Mouse (Mus musculus) midbrain, embryonic 11.5 days (tissue): ENCODE data around the gene Itpr1. TPM values are rescaled to one million over a fixed set of nuclear protein-coding genes. Genes with fewer than 3 reads are reported as not detected.

Source experiments
- ATAC-seq: fragments of 200-750 bp; cut with Nextera tagmentation; 2 replicates; pipeline ENCODE4 v1.8.0; 2017; ENCODE audit warnings: moderate TSS enrichment, moderate library complexity; ENCODE audit not compliant: low FRiP score
- DNase-seq: peaks from one replicate; pipeline ENCODE4 v3.0.0; 2015; ENCODE audit warnings: low spot score; ENCODE audit errors: missing footprints
- H3K27ac ChIP-seq: fragments of 300-500 bp; sonication (generic); 2 replicates; pipeline ENCODE4 v1.5.1; 2014; ENCODE audit warnings: low read depth, low read length
- H3K27me3 ChIP-seq: fragments of 300-500 bp; sonication (generic); 2 replicates; pipeline ENCODE4 v1.6.1; 2014; ENCODE audit warnings: mild to moderate bottlenecking, low read length, moderate library complexity, mixed read lengths; ENCODE audit not compliant: control insufficient read depth, insufficient read depth
- H3K36me3 ChIP-seq: fragments of 300-500 bp; sonication (generic); 2 replicates; pipeline ENCODE4 v1.6.1; 2014; ENCODE audit warnings: mild to moderate bottlenecking, low read length, moderate library complexity, mixed read lengths; ENCODE audit not compliant: control insufficient read depth, insufficient read depth
- H3K4me1 ChIP-seq: fragments of 300-500 bp; sonication (generic); 2 replicates; pipeline ENCODE4 v1.6.1; 2014; ENCODE audit warnings: low read length; ENCODE audit not compliant: control insufficient read depth, insufficient read depth
- H3K4me2 ChIP-seq: fragments of 300-500 bp; sonication (generic); 2 replicates; pipeline ENCODE4 v1.6.1; 2014; ENCODE audit warnings: mild to moderate bottlenecking, moderate library complexity
- H3K4me3 ChIP-seq: fragments of 300-500 bp; sonication (generic); 2 replicates; pipeline ENCODE4 v1.5.1; 2014; ENCODE audit warnings: low read depth, low read length
- H3K9ac ChIP-seq: fragments of 300-500 bp; sonication (generic); 2 replicates; pipeline ENCODE4 v1.6.1; 2014; ENCODE audit warnings: low read length
- H3K9me3 ChIP-seq: fragments of 300-500 bp; sonication (generic); 2 replicates; pipeline ENCODE4 v1.6.1; 2016; ENCODE audit warnings: low read length; ENCODE audit not compliant: control insufficient read depth
- WGBS: fragments of 180-500 bp; shearing (Covaris S2); extraction: QIAGEN DNeasy Blood & Tissue Kit; methylation state at CpG from one replicate; pipeline ENCODE4 v1.1.7; 2014; 5-methylcytosine and 5-hydroxymethylcytosine counted together
- polyA plus RNA-seq: library from polyadenylated mRNA; unstranded; fragments of >200 nt; fragmentation: Nextera tagmentation; extraction: Ambion mirVana; gene quantifications from 2 replicates; pipeline ENCODE4 v1.2.1, GENCODE M21; 2014

Itpr1 gene
- polyA plus RNA-seq, result 5.2 and 5.4 TPM in 2 replicates

GRCm38 (mm10) chr6:108212881-108213295, at the start of gene Itpr1:
Gene Itpr1, plus strand, starts transcription at chr6:108213096.
- Histone ChIP-seq H3K9me3 (no peaks in the 10 kb centered on the region), H3K4me1 (peaks cover 11% of the 10 kb centered on the region; the same call in 1 of the 2 replicates), H3K27me3 (no peaks in the 10 kb centered on the region; the same call in 1 of the 2 replicates), H3K27ac (no peak within 1 kb of the TSS), H3K4me2 (peak within 1 kb of the TSS; percentile 64), H3K9ac (peak within 1 kb of the TSS; percentile 61), H3K4me3 (peak within 1 kb of the TSS; percentile 65), H3K36me3 (no peaks in the 10 kb centered on the region)
- WGBS, result under 1% methylated on average over 27 of the region's 27 CpGs
- ATAC-seq (peak; percentile 100), DNase-seq (peak; percentile 98)

GRCm38 (mm10) chr6:108164935-108165334, 48.0 kb upstream of the Itpr1 start:
- ATAC-seq, result no peak
- WGBS, result 66% methylated on average over 5 of the region's 5 CpGs

GRCm38 (mm10) chr6:108165598-108165997, 47.3 kb upstream of the Itpr1 start:
- Histone ChIP-seq H3K4me2 (no peak overlapping the region), H3K36me3 (no peaks in the 10 kb centered on the region), H3K9me3 (no peaks in the 10 kb centered on the region), H3K4me3 (no peak overlapping the region), H3K9ac (no peak overlapping the region), H3K4me1 (no peaks in the 10 kb centered on the region), H3K27ac (no peak overlapping the region), H3K27me3 (no peaks in the 10 kb centered on the region)
- ATAC-seq (no peak), DNase-seq (no peak)
- WGBS, result 86% methylated on average over 2 of the region's 2 CpGs

More at GRCm38 (mm10) chr6:108164935-108165334, 48.0 kb upstream of the Itpr1 start:
- Histone ChIP-seq H3K9ac (no peak overlapping the region), H3K4me1 (no peaks in the 10 kb centered on the region), H3K9me3 (no peaks in the 10 kb centered on the region), H3K36me3 (no peaks in the 10 kb centered on the region), H3K4me3 (no peak overlapping the region), H3K27ac (no peak overlapping the region), H3K4me2 (no peak overlapping the region), H3K27me3 (no peaks in the 10 kb centered on the region)
- no peak for DNase-seq

DNA sequence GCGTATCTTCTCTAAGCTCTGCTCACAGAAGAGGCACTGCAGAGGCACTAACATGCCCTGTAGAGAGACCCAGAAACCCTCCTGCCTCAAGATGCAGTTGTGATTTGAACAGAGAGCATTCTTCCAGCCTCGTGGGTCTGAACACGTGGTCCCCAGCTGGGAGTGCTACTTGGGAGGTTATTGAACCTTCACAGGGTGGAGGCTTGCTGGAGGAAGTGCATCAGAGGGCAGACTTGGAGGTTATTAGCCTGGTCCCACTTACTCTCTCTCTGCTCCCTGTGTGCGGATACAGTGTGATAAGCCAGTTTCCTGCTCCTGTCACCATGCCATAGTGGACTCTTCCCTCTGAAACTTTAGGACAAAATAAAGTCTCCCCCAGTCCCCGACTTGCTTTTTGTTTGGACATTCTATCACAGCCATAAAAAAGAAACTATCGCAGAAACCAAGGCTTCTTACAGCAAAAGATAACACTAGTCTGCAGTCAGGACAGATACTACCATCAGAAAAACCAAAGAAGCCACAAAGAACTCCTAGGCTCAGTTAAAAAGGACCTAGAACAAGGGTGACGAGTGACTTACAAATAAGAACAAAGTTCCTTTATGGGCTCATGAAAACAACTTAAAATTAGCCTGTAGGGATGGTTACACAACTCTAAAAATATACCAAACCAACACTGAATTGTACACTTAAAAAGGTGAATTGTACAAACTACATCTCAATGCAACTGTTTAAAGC, 44.8 kb upstream of the Itpr1 start:
- Histone ChIP-seq H3K4me3 (no peak overlapping the region), H3K9me3 (no peaks in the 10 kb centered on the region), H3K4me2 (no peak overlapping the region), H3K36me3 (peaks cover 3% of the 10 kb centered on the region; the same call in 1 of the 2 replicates), H3K9ac (no peak overlapping the region), H3K27ac (no peak overlapping the region), H3K27me3 (no peaks in the 10 kb centered on the region), H3K4me1 (no peaks in the 10 kb centered on the region)
- WGBS, result 78% methylated on average over 7 of the region's 7 CpGs
- DNase-seq, result no peak
- ATAC-seq, result no peak

DNA sequence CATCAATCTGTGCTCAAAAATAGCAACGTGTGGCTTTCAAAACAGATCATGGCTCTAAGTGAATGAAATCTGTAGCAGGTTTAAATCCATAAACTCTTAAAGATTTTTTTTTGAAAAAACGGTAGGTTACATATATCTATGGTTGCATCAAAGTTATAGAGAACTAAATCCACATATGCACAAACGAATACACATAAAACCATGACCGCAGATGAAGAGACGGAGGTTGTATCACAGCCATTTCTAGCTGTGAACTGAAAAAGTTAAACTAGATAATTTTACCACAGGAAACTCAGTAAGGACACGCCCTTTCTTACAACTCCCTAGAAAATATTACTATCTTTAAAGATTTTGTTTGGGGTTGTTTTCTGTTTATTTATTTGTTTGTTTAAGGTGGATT, 44.2 kb upstream of the Itpr1 start:
- Histone ChIP-seq H3K9ac (no peak overlapping the region), H3K36me3 (peaks cover 3% of the 10 kb centered on the region; the same call in 1 of the 2 replicates), H3K27ac (no peak overlapping the region), H3K9me3 (no peaks in the 10 kb centered on the region), H3K27me3 (no peaks in the 10 kb centered on the region), H3K4me2 (no peak overlapping the region), H3K4me3 (no peak overlapping the region), H3K4me1 (no peaks in the 10 kb centered on the region)
- ATAC-seq, result no peak
- WGBS, result 92% methylated on average over 6 of the region's 6 CpGs
- DNase-seq, result no peak

- peaks cover 3% of the 10 kb centered on the region; the same call in 1 of the 2 replicates for H3K36me3 ChIP-seq
- H3K4me2 ChIP-seq, result no peak overlapping the region
- no peak overlapping the region for H3K9ac ChIP-seq
- no peak overlapping the region for H3K27ac ChIP-seq
- no peaks in the 10 kb centered on the region for H3K9me3 ChIP-seq
- ATAC-seq, result no peak
- 94% methylated on average over 3 of the region's 3 CpGs for WGBS
- H3K27me3 ChIP-seq, result no peaks in the 10 kb centered on the region
- no peaks in the 10 kb centered on the region for H3K4me1 ChIP-seq
- no peak for DNase-seq
- H3K4me3 ChIP-seq, result no peak overlapping the region
Observed at GRCm38 (mm10) chr6:108169466-108169865, 43.4 kb upstream of the Itpr1 start.

DNA sequence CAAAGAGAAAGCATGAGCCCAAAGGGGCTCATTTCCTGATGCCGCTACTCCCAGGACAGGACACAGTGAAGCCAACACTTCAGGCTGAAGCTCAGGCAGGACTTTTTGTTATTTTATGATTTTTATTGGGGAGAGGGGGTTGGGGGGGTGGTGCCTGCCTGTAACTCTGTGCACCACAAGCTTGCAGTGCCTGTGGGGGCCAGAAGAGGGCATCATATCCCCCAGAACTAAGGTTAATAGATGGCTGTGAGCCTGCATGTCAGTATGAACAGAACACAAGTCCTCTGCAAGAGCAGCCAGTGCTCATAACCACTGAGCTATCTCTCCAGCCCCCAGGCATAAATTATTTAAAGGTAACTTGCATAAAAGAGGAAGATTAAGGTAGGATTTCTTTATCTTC, 40.7 kb upstream of the Itpr1 start:
- Histone ChIP-seq H3K4me1 (no peaks in the 10 kb centered on the region), H3K4me3 (no peak overlapping the region), H3K9ac (no peak overlapping the region), H3K4me2 (no peak overlapping the region), H3K27ac (no peak overlapping the region), H3K36me3 (peaks cover 5% of the 10 kb centered on the region; the same call in 1 of the 2 replicates), H3K9me3 (no peaks in the 10 kb centered on the region), H3K27me3 (no peaks in the 10 kb centered on the region)
- 96% methylated on average over 1 of the region's 1 CpGs for WGBS
- DNase-seq (no peak), ATAC-seq (no peak)

DNA sequence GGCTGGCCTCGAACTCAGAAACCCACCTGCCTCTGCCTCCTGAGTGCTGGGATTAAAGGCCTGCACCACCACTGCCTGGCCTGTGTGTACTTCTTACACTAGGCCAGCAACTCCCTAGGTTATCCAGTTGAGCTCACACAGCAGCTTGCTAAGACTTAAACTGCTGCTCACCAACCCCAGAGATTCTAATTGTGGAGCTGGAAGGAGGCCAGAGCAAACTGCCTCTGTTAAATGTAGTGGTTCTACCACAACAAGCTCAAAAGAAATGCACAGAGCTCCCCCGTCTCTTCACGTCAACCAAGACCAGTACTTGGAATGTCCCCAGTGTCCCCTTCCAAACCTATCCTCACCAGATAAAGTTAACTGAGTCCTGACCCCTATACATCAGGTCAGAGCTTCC, 38.7 kb upstream of the Itpr1 start:
- Histone ChIP-seq H3K9me3 (no peaks in the 10 kb centered on the region), H3K4me3 (no peak overlapping the region), H3K9ac (no peak overlapping the region), H3K36me3 (peaks cover 5% of the 10 kb centered on the region; the same call in 1 of the 2 replicates), H3K4me2 (no peak overlapping the region), H3K27ac (no peak overlapping the region), H3K27me3 (no peaks in the 10 kb centered on the region), H3K4me1 (no peaks in the 10 kb centered on the region)
- DNase-seq (no peak), ATAC-seq (no peak)
- 90% methylated on average over 3 of the region's 3 CpGs for WGBS

DNA sequence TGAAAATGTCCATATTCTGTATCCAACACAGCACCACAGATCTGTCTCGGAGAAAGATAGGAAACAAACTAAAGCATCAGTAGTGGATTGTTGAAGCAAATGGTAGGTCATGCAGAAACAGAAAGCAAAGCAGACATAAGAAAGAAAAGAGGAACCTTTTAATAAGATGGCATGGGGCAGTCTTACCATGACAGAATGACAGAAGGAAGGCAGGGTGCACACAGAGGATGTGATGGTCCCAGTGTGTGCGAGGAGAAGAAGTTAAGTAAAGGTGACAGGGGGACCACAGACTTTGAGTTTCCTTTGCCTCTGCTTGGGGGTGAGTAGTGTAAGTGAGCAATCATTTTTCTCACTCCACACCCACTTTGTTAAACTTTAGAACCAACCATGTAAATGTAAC, 33.8 kb upstream of the Itpr1 start:
- 93% methylated on average over 2 of the region's 2 CpGs for WGBS
- no peak for ATAC-seq

More for the DNA sequence above, 33.8 kb upstream of the Itpr1 start:
- H3K4me2 ChIP-seq, result no peak overlapping the region
- H3K9ac ChIP-seq, result no peak overlapping the region
- no peak overlapping the region for H3K27ac ChIP-seq
- no peaks in the 10 kb centered on the region for H3K27me3 ChIP-seq
- no peaks in the 10 kb centered on the region for H3K9me3 ChIP-seq
- no peaks in the 10 kb centered on the region for H3K4me1 ChIP-seq
- H3K36me3 ChIP-seq, result 0 out of 2 replicates have a peak, but pooled peaks cover 2% of the 10 kb centered on the region
- H3K4me3 ChIP-seq, result no peak overlapping the region
- no peak for DNase-seq
